Mouse (Mus musculus) adrenal gland, postnatal 36 days (tissue): Measurements from ENCODE around the gene Gm28827. TPM values are rescaled to one million over a fixed set of nuclear protein-coding genes. Genes with fewer than 3 reads are reported as not detected.
"Not testable (repeated sequence)": the region's sequence is repeated elsewhere in the genome, so short reads cannot be mapped to it uniquely, and the experiment has no call there.

Experiments
- DNase-seq, 2 experiments: peaks; one replicate each; pipeline ENCODE4 v3.0.0; 2021; ENCODE audit warnings: mixed read lengths in 1 of 2
- long read RNA-seq, 2 experiments: library from polyadenylated mRNA; stranded (forward); transcript quantifications; one replicate each; pipeline ENCODE4 v2.0.0; 2021; ENCODE audit warnings: borderline sequencing depth in 2 of 2
- total RNA-seq, 2 experiments: library from RNA; stranded (reverse); gene quantifications; 2 replicates each; pipeline ENCODE4 v1.2.3; 2021

Gm28827 gene
- not detected for total RNA-seq
- long read RNA-seq, experiment 1, result 0 reads
- long read RNA-seq, experiment 2, result 0 reads

DNA sequence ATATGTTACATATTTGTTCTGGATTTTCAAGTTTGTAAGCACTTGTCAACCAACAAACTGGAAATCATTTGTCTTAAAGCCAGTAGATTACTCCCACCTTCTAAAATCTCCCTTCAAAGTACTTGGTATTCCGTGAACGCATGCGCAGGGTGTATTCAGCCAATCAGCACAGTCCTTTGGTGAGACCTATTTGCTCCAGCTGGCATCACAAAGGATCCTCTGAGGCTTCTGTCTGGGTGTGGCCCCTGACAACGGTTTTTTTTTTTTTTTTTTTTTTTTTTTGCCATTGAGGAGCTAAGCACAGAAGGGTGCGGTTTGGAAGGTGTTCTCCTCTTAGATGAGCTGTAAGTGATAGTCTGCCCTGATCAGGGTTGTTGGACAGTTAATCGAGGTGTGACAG is at the start of gene Gm28827:
TSS of gene Gm28827 (plus strand) at position 301 of the 400 bp plus-strand sequence.
- not testable (repeated sequence) for DNase-seq
